Mouse (Mus musculus): ENCODE data around the gene Sumo3.

DNA sequence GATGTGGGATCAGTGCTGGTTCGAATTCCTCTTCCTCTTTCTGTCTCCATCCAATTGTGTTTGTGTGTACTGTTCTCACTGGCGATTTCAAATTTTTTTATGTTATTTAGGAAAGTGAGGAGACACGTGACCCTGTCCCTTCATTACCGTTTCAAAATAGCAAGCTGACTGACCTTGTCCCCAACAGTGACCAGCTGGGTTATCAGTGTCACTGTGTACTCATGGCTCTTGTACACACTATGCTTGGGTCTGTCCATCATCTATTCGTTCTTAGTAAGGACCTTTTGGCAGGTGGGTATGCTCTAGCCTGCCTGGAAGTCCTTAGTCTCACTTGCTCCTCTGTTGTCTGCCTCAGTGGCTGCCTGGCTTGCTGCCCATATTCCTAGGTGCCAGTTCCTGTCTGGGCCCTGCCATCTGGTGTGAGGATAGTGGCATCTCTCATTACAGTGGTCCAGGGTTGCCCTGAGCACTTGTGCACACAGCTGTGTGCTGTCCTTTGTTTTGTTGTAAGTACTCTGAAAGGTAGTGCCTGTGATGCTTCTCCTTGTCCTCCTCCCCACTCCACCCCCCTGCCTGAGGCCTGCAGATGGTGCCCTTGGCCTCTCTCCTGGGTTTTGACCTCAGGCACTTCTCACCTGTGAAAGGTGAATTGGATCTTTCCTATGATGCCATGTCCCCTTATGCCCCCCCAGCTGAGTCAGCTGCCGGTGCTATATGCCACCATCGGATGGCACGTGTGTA is 4.5 kb downstream of the Sumo3 start:
- TF ChIP-seq CTCF (IDR thresholded peaks at IDR 0.05; ENCODE audit: extremely low read depth, insufficient read depth, insufficient read length, insufficient replicate concordance) (no peak), POLR2A (IDR thresholded peaks at IDR 0.05; ENCODE audit: low read depth, low read length) (no peak)

Data from spleen, adult 2 months (tissue).